Mouse (Mus musculus): ENCODE measurements around the gene Tsen15.
A peak's percentile ranks its signal among the peaks of the same experiment; 100 is the strongest.
"Not testable (repeated sequence)": the region's sequence is repeated elsewhere in the genome, so short reads cannot be mapped to it uniquely, and the experiment has no call there.

The Tsen15 gene

DNA sequence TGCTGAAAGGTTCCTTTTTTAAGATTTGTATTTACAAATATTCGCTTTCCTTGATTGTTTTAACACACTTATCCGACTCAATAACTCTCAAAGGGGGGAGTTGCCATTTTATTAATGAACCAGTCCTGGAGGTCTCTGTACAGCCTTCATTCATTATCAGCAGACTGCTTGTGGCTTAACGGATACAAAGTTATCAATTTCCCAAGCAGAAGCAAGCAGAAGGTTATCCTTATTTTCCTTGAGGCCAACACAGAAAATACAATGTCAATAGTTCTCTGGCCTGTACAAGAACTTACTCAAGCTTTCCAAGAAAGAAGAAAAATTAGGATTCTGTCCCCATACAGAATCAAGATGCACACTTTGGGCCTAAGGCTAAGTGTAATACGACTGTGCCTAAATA is 795 bp downstream of the Tsen15 start:
- DNase-seq, result not testable (repeated sequence)

DNA sequence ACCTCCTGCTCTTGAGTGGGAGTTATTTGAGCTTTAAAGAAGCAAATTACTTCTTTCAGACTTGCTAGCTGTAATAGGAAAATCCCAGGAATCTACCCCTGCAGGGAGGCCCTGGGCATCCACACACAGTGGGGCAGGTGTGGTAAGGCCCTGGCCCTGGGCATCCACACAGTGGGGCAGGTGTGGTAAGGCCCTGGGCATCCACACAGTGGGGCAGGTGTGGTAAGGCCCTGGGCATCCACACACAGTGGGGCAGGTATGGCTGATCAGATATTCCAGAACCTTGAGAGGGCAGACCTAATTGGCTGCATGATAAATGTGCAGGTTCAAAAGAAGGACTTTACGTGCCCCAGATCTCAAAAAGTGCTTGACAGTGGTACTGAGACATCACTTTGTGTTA is 1.9 kb downstream of the Tsen15 start:
- no peak for DNase-seq

DNA sequence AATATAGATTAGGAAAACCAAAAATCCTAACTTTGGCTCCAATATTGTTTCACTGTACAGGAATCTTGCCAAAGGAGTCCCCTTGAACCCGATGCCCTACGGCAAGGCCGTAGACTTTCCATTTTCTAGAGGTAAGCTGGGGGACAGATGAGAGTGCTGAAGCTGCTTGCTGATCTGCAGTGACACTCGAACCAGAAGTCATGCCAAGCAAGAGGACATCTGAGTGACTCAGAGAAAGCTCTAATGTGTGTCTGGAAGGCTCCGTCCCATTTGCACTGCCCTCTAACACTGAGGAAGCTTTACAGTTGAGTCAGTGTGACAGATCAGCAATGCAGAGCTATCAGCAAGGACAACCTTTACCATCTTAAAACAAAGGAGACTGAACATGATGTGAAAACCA is 8.2 kb downstream of the Tsen15 start:
- no peak for DNase-seq

DNA sequence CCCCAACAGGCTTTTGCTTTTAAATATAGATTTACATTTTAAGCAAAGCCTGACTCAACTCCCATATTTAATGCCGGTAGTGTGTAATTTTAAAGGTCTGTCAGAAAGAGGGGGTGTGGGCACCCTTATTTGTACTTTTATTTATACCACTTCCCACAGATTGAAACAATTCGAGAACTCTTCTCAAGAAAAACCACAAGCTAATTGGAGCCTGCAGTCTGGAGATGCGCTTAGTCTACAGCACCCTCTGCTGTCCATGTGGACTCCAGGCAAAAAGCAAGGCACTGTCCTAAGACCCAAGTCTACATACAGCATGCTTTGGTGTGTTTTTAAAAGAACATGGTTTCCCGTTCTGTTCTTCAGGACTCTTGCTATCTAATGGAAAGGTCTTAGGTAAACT is 17.3 kb downstream of the Tsen15 start:
- DNase-seq, result peak; percentile 29

DNA sequence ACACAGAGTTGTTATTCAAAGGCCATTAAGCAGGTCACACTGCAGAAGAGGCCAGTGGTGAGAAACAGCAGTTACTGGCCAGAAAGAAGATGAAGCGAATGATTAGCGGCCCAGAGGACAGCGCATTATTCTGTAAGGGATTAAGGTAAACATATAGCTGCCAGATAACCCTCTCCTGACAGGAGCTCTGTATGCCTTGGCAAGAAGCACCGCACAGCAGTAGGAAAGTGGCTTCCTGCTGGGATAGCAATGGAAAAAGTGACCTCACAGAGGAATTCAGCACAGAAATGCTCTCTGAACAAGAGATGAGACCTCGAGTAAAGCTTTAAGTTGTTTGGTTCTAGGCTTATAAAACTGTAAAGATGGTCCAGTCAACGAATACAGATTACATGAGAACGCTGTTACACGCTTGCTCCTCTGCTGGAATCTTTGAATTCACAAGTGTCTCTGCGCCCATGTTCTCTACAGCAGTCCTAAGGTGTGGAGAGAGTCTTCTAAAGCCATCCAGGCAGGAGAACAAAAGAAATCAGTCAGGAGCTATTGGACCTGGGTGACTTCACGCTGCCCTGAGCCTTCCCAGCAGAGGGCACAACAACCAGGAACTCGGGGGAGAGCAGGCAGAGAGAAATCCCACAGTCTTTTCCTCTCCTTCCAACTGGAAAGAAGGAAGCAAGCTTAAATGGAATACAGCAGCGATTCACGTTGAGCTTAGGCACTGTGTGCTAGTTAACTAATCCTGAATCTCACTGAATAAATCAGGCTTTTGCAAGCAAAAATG is 18.0 kb downstream of the Tsen15 start:
- DNase-seq, result no peak

DNA sequence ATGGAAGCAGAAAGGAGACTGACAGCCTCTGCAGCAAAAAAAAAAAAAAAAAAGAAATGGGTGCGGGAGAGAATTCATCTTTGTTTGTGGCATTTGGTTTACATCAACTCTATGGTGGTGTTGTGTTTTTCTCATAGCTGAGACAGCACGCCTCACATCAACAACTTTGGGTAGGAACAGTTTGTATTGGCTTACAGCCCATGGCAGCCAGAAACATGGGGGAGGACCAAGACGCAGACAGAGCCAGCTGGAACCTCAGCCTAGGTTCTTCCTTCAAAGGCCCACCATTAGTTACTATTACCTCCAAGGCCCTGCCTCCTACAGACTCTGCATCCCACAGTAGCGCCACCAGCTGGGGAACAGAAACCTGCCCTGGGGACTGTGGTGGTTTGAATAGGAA is 29.8 kb downstream of the Tsen15 start:
- no peak for DNase-seq

DNA sequence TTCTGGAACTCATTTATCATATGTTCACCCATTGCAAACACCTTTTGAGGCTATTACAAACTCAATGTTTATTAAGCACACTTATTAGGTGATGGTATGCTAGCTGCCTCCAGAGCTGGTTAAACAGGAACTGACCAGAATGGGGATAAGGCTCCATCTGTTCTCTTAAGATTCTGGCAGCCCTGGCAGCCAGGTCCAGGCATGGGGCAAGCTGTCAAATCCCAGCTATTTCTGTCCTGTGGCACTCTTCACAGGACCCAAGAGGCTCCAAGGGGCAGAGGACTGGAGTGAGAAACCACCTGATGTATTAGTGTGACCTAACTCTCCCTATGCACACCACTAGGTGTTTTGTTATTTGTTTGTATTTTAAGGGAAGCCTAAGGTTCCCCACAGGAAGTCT is 38.5 kb downstream of the Tsen15 start:
- no peak for DNase-seq

DNA sequence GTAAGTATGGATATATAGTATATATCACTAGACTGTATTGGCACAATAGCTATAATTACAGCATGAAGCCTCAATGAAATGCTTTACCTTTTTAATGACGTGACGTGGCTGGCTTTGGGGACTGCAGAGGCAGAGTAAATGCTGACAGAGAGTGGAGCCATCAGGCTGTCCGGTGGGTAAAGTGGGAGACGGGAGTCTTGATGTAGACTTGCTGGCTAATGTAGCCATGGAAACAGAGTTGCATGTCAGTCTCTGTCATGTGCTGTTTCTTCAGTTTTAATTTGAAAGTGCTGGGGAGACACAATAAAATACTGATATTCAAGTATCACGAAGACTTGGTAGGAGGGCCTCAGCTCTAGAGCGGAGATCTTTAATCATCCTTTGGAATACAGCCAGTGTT is 62.5 kb downstream of the Tsen15 start:
- no peak for DNase-seq

Measured in liver (tissue).